Mouse (Mus musculus) myocyte (in vitro differentiated cells): ENCODE data around the gene Plod1. TPM values are rescaled to one million over a fixed set of nuclear protein-coding genes. Genes with fewer than 3 reads are reported as not detected.

Experiments
- H3K27me3 ChIP-seq: one replicate; pipeline ENCODE4 v1.6.1; 2011; ENCODE audit not compliant: control insufficient read depth, insufficient read depth, insufficient read length
- H3K36me3 ChIP-seq: one replicate; pipeline ENCODE4 v1.6.1; 2011; ENCODE audit not compliant: control insufficient read depth, insufficient read depth
- H3K4me2 ChIP-seq: one replicate; pipeline ENCODE4 v1.6.1; 2011; ENCODE audit warnings: low read depth, control low read depth
- H3K4me3 ChIP-seq: one replicate; pipeline ENCODE4 v1.5.1; 2011; ENCODE audit warnings: mild to moderate bottlenecking, control low read depth, moderate library complexity
- H3K79me2 ChIP-seq: one replicate; pipeline ENCODE4 v1.6.1; 2011; ENCODE audit not compliant: control insufficient read depth, insufficient read depth
- H3ac ChIP-seq: one replicate; pipeline ENCODE4 v1.6.1; 2011; ENCODE audit not compliant: control insufficient read depth, insufficient read length
- CEBPB ChIP-seq: IDR thresholded peaks from 2 replicates; pipeline ENCODE4 v1.6.1; 2011; ENCODE audit warnings: mild to moderate bottlenecking, moderate library complexity; ENCODE audit not compliant: poor library complexity, insufficient read depth, severe bottlenecking
- E2F4 ChIP-seq: IDR thresholded peaks from one replicate; pipeline ENCODE4 v1.6.1; 2011; ENCODE audit warnings: mild to moderate bottlenecking, control low read depth, moderate library complexity; ENCODE audit not compliant: insufficient read depth
- MAX ChIP-seq: IDR thresholded peaks from one replicate; pipeline ENCODE4 v1.6.1; 2011; ENCODE audit warnings: low read depth, mild to moderate bottlenecking, control low read depth
- MYOD1 ChIP-seq, 3 experiments: IDR thresholded peaks; one replicate each; pipeline ENCODE4 v1.6.1; 2011; ENCODE audit warnings: control low read depth in 2 of 3, low read depth in 2 of 3, mild to moderate bottlenecking in 2 of 3, moderate library complexity in 1 of 3; ENCODE audit not compliant: insufficient read length in 2 of 3, control insufficient read depth in 1 of 3
- MYOG ChIP-seq, 3 experiments: IDR thresholded peaks; one replicate each; pipeline ENCODE4 v1.6.1; 2011; ENCODE audit warnings: control low read depth in 2 of 3, low read depth in 2 of 3, mild to moderate bottlenecking in 2 of 3; ENCODE audit not compliant: insufficient read length in 2 of 3, control insufficient read depth in 1 of 3, insufficient read depth in 1 of 3
- POLR2A ChIP-seq: IDR thresholded peaks from one replicate; pipeline ENCODE4 v1.6.1; 2011; ENCODE audit warnings: low read depth, mild to moderate bottlenecking, control low read depth, moderate library complexity; ENCODE audit not compliant: insufficient read length
- POLR2AphosphoS2 ChIP-seq: IDR thresholded peaks from one replicate; pipeline ENCODE4 v1.6.1; 2011; ENCODE audit warnings: low read depth, control low read depth; ENCODE audit not compliant: insufficient read length
- REST ChIP-seq: IDR thresholded peaks from one replicate; pipeline ENCODE4 v1.6.1; 2011; ENCODE audit warnings: mild to moderate bottlenecking, control low read depth, moderate library complexity; ENCODE audit not compliant: insufficient read depth, insufficient read length
- SRF ChIP-seq: IDR thresholded peaks from one replicate; pipeline ENCODE4 v1.6.1; 2011; ENCODE audit warnings: low read depth; ENCODE audit not compliant: control insufficient read depth, insufficient read length
- TCF12 ChIP-seq: IDR thresholded peaks from one replicate; pipeline ENCODE4 v1.6.1; 2011; ENCODE audit warnings: mild to moderate bottlenecking, control low read depth; ENCODE audit not compliant: poor library complexity, insufficient read depth, severe bottlenecking
- TCF3 ChIP-seq: IDR thresholded peaks from one replicate; pipeline ENCODE4 v1.6.1; 2011; ENCODE audit warnings: low read depth, control low read depth; ENCODE audit not compliant: insufficient read length
- USF1 ChIP-seq: IDR thresholded peaks from one replicate; pipeline ENCODE4 v1.6.1; 2011; ENCODE audit warnings: low read depth, mild to moderate bottlenecking, control low read depth, moderate library complexity
- polyA plus RNA-seq: library from polyadenylated mRNA; unstranded; fragments of >200 nt; fragmentation: generic; extraction: Trizol; gene quantifications from one replicate; pipeline ENCODE4 v1.2.1, GENCODE M21; 2012; ENCODE audit warnings: missing spikeins

Plod1 gene
- polyA plus RNA-seq, 1 experiment: 77.2 TPM

GRCm38 (mm10) chr4:147977726-147978125, 41.2 kb upstream of the Plod1 start:
- no peaks in the 10 kb centered on the region for H3K27me3 ChIP-seq
- H3K4me2 ChIP-seq: no peak overlapping the region
- no peaks in the 10 kb centered on the region for H3K36me3 ChIP-seq
- H3ac ChIP-seq: no peak overlapping the region
- H3K4me3 ChIP-seq: no peak overlapping the region
- no peaks in the 10 kb centered on the region for H3K79me2 ChIP-seq
- TF ChIP-seq E2F4 (no peak), CEBPB (no peak), POLR2AphosphoS2 (no peak), USF1 (no peak), SRF (no peak), REST (no peak), MYOD1 (IDR thresholded peaks at IDR 0.05; ENCODE audit: control insufficient read depth in 1 of 3, insufficient read length in 2 of 3, low read depth in 2 of 3) (no peak), POLR2A (no peak), MYOG (IDR thresholded peaks at IDR 0.05; ENCODE audit: control insufficient read depth in 1 of 3, insufficient read depth in 1 of 3, insufficient read length in 2 of 3, low read depth in 2 of 3) (no peak), TCF12 (no peak), TCF3 (no peak), MAX (no peak)

GRCm38 (mm10) chr4:147976237-147976636, 39.7 kb upstream of the Plod1 start:
- Histone ChIP-seq H3K36me3 (no peaks in the 10 kb centered on the region), H3K79me2 (no peaks in the 10 kb centered on the region), H3K4me3 (no peak overlapping the region), H3K4me2 (no peak overlapping the region), H3ac (no peak overlapping the region), H3K27me3 (no peaks in the 10 kb centered on the region)
- TF ChIP-seq POLR2A (no peak), MYOG (IDR thresholded peaks at IDR 0.05; ENCODE audit: control insufficient read depth in 1 of 3, insufficient read depth in 1 of 3, insufficient read length in 2 of 3, low read depth in 2 of 3) (no peak), REST (no peak), MYOD1 (IDR thresholded peaks at IDR 0.05; ENCODE audit: control insufficient read depth in 1 of 3, insufficient read length in 2 of 3, low read depth in 2 of 3) (no peak), USF1 (no peak), POLR2AphosphoS2 (no peak), TCF3 (no peak), MAX (no peak), CEBPB (no peak), E2F4 (no peak), SRF (no peak), TCF12 (no peak)

GRCm38 (mm10) chr4:147969337-147969736, 32.8 kb upstream of the Plod1 start:
- Histone ChIP-seq H3K4me2 (no peak overlapping the region), H3K36me3 (no peaks in the 10 kb centered on the region), H3K4me3 (no peak overlapping the region), H3K79me2 (no peaks in the 10 kb centered on the region), H3ac (no peak overlapping the region), H3K27me3 (peaks cover 13% of the 10 kb centered on the region)
- TF ChIP-seq SRF (no peak), TCF3 (no peak), MAX (no peak), POLR2AphosphoS2 (no peak), E2F4 (no peak), MYOG (IDR thresholded peaks at IDR 0.05; ENCODE audit: control insufficient read depth in 1 of 3, insufficient read depth in 1 of 3, insufficient read length in 2 of 3, low read depth in 2 of 3) (no peak), TCF12 (no peak), USF1 (no peak), CEBPB (no peak)

- TF ChIP-seq REST: no peak
- TF ChIP-seq CEBPB: no peak
- TF ChIP-seq POLR2A: no peak
- TF ChIP-seq TCF3: no peak
- TF ChIP-seq MAX: no peak
- TF ChIP-seq USF1: no peak
- TF ChIP-seq MYOG (IDR thresholded peaks at IDR 0.05; ENCODE audit: control insufficient read depth in 1 of 3, insufficient read depth in 1 of 3, insufficient read length in 2 of 3, low read depth in 2 of 3): no peak
- no peak for TF ChIP-seq MYOD1 (IDR thresholded peaks at IDR 0.05; ENCODE audit: control insufficient read depth in 1 of 3, insufficient read length in 2 of 3, low read depth in 2 of 3)
- no peak for TF ChIP-seq SRF
- TF ChIP-seq E2F4: no peak
- no peak for TF ChIP-seq TCF12
- TF ChIP-seq POLR2AphosphoS2: no peak
- Histone ChIP-seq H3K4me3 (no peak overlapping the region), H3K27me3 (peaks cover 13% of the 10 kb centered on the region), H3K79me2 (no peaks in the 10 kb centered on the region), H3ac (no peak overlapping the region), H3K4me2 (no peak overlapping the region), H3K36me3 (no peaks in the 10 kb centered on the region)
These were observed 32.2 kb upstream of the Plod1 start for GRCm38 (mm10) chr4:147968816-147969215.

- TF ChIP-seq E2F4 (no peak), TCF12 (no peak), USF1 (no peak), SRF (no peak), REST (no peak), POLR2AphosphoS2 (no peak), MAX (no peak), MYOG (IDR thresholded peaks at IDR 0.05; ENCODE audit: control insufficient read depth in 1 of 3, insufficient read depth in 1 of 3, insufficient read length in 2 of 3, low read depth in 2 of 3) (no peak), CEBPB (no peak), POLR2A (no peak), MYOD1 (IDR thresholded peaks at IDR 0.05; ENCODE audit: control insufficient read depth in 1 of 3, insufficient read length in 2 of 3, low read depth in 2 of 3) (no peak), TCF3 (no peak)
- no peaks in the 10 kb centered on the region for H3K79me2 ChIP-seq
- H3K4me2 ChIP-seq: no peak overlapping the region
- H3K27me3 ChIP-seq: peaks cover 13% of the 10 kb centered on the region
- no peak overlapping the region for H3ac ChIP-seq
- H3K36me3 ChIP-seq: no peaks in the 10 kb centered on the region
- H3K4me3 ChIP-seq: no peak overlapping the region
These were observed 29.1 kb upstream of the Plod1 start for GRCm38 (mm10) chr4:147965712-147966111.
